Mouse (Mus musculus): ENCODE measurements around the gene Nr3c2.
A peak's percentile ranks its signal among the peaks of the same experiment; 100 is the strongest.

Nr3c2 gene

GRCm38 (mm10) chr8:76971761-76972404 is 72.6 kb downstream of the Nr3c2 start:
- no peak for DNase-seq (ENCODE audit: low read depth, low spot score)

GRCm38 (mm10) chr8:76972947-76973552 is 73.8 kb downstream of the Nr3c2 start:
- DNase-seq (ENCODE audit: low read depth, low spot score): no peak

GRCm38 (mm10) chr8:76977907-76978306 is 78.7 kb downstream of the Nr3c2 start:
- DNase-seq (ENCODE audit: low read depth, low spot score): no peak

GRCm38 (mm10) chr8:76984082-76984481 is 84.8 kb downstream of the Nr3c2 start:
- DNase-seq (ENCODE audit: low read depth, low spot score): no peak

- no peak for DNase-seq (ENCODE audit: low read depth, low spot score)
Observed at GRCm38 (mm10) chr8:76984851-76985250, 85.6 kb downstream of the Nr3c2 start.

- DNase-seq (ENCODE audit: low read depth, low spot score): no peak
Observed at GRCm38 (mm10) chr8:76987876-76988275, 88.6 kb downstream of the Nr3c2 start.

GRCm38 (mm10) chr8:76998276-76998675 is 99.0 kb downstream of the Nr3c2 start:
- DNase-seq (ENCODE audit: low read depth, low spot score): no peak

- no peak for DNase-seq (ENCODE audit: low read depth, low spot score)
Observed at GRCm38 (mm10) chr8:77009425-77009824, 110.2 kb downstream of the Nr3c2 start.

- no peak for DNase-seq (ENCODE audit: low read depth, low spot score)
Observed at GRCm38 (mm10) chr8:77011985-77012384, 112.7 kb downstream of the Nr3c2 start.

GRCm38 (mm10) chr8:77012641-77013040 is 113.4 kb downstream of the Nr3c2 start:
- DNase-seq (ENCODE audit: low read depth, low spot score): no peak

GRCm38 (mm10) chr8:77016713-77017112 is 117.5 kb downstream of the Nr3c2 start:
- DNase-seq (ENCODE audit: low read depth, low spot score): peak; percentile 33

GRCm38 (mm10) chr8:77023837-77024710 is 124.8 kb downstream of the Nr3c2 start:
- no peak for DNase-seq (ENCODE audit: low read depth, low spot score)

GRCm38 (mm10) chr8:77031213-77031612 is 132.0 kb downstream of the Nr3c2 start:
- no peak for DNase-seq (ENCODE audit: low read depth, low spot score)

GRCm38 (mm10) chr8:77033706-77034464 is 134.6 kb downstream of the Nr3c2 start:
- no peak for DNase-seq (ENCODE audit: low read depth, low spot score)

GRCm38 (mm10) chr8:77034465-77034829 is 135.2 kb downstream of the Nr3c2 start:
- no peak for DNase-seq (ENCODE audit: low read depth, low spot score)

- no peak for DNase-seq (ENCODE audit: low read depth, low spot score)
Observed at GRCm38 (mm10) chr8:77041214-77041613, 142.0 kb downstream of the Nr3c2 start.

- DNase-seq (ENCODE audit: low read depth, low spot score): no peak
Observed at GRCm38 (mm10) chr8:77044849-77045248, 145.6 kb downstream of the Nr3c2 start.

- no peak for DNase-seq (ENCODE audit: low read depth, low spot score)
Observed at GRCm38 (mm10) chr8:77045711-77046110, 146.5 kb downstream of the Nr3c2 start.

GRCm38 (mm10) chr8:77046217-77046616 is 147.0 kb downstream of the Nr3c2 start:
- DNase-seq (ENCODE audit: low read depth, low spot score): no peak

- DNase-seq (ENCODE audit: low read depth, low spot score): no peak
Observed at GRCm38 (mm10) chr8:77046731-77047130, 147.5 kb downstream of the Nr3c2 start.

- no peak for DNase-seq (ENCODE audit: low read depth, low spot score)
Observed at GRCm38 (mm10) chr8:77051399-77052275, 152.4 kb downstream of the Nr3c2 start.

All from A20 (cell line).